Mouse (Mus musculus): ENCODE measurements around the gene AY074887. TPM values are rescaled to one million over a fixed set of nuclear protein-coding genes. Genes with fewer than 3 reads are reported as not detected.

The AY074887 gene
- polyA plus RNA-seq, 1 experiment, result not detected

DNA sequence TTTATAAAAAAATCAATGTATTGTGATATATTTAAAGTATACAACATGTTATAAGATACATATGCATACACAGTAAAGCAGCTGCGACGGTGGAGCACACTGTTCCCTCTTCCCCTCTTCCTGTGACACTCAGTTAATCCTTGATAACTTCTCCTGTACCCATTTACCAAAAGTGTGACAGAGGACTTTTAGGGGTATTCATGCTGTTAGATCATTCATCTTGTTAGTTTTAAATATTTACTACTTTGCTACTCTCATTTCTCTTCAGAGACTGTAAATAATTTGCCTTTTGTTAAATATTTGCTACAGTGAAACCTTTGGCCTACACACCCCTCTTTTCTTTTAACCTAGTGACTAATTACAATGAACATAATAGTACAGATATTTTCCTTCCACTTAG is 18.4 kb downstream of the AY074887 start:
- 58% methylated on average over 2 of the region's 2 CpGs for WGBS
- H3K4me3 ChIP-seq (ENCODE audit: low read depth, low read length), result no peak overlapping the region
- H3K27ac ChIP-seq (ENCODE audit: insufficient read depth, low read depth, low read length), result no peak overlapping the region
- TF ChIP-seq POLR2A (IDR thresholded peaks at IDR 0.05; ENCODE audit: low read depth, low read length), result no peak
- TF ChIP-seq CTCF (IDR thresholded peaks at IDR 0.05; ENCODE audit: extremely low read depth, insufficient read length, insufficient replicate concordance, low read depth, low read length), result no peak
- no peaks in the 10 kb centered on the region for H3K36me3 ChIP-seq (ENCODE audit: control insufficient read depth, insufficient read depth, low read length)
- H3K4me1 ChIP-seq (ENCODE audit: control insufficient read depth, insufficient read depth, insufficient read length, low read length), result 0 out of 2 replicates have a peak, but pooled peaks cover 2% of the 10 kb centered on the region
- H3K27me3 ChIP-seq (ENCODE audit: control insufficient read depth, insufficient read depth, low read length), result no peaks in the 10 kb centered on the region; the same call in 1 of the 2 replicates

DNA sequence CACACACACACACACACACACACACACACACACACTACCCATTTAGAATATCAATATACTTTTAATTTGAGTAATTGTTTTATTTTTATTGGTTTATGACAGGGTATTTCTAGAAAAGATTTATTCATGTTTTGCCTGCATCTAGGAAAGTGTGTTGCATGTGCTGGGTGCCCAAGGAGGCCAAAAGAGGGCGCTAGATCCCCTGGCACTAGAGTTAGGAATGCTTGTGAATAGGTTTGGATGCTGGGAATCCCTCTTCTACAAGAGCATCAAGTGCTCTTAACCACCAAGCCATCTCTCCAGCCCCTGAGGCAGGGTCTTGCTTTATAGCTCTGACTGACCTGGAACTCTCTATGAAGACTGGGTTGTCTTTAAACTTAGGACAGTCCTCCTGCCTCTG is 19.0 kb downstream of the AY074887 start:
- no peak overlapping the region for H3K4me3 ChIP-seq (ENCODE audit: low read depth, low read length)
- no peaks in the 10 kb centered on the region for H3K36me3 ChIP-seq (ENCODE audit: control insufficient read depth, insufficient read depth, low read length)
- no peaks in the 10 kb centered on the region; the same call in 1 of the 2 replicates for H3K27me3 ChIP-seq (ENCODE audit: control insufficient read depth, insufficient read depth, low read length)
- WGBS, result 32% methylated on average over 1 of the region's 1 CpGs
- peak; percentile 45; the same call in 1 of the 2 replicates for TF ChIP-seq CTCF (IDR thresholded peaks at IDR 0.05; ENCODE audit: extremely low read depth, insufficient read length, insufficient replicate concordance, low read depth, low read length)
- no peak for TF ChIP-seq POLR2A (IDR thresholded peaks at IDR 0.05; ENCODE audit: low read depth, low read length)
- no peak overlapping the region for H3K27ac ChIP-seq (ENCODE audit: insufficient read depth, low read depth, low read length)
- 0 out of 2 replicates have a peak, but pooled peaks cover 2% of the 10 kb centered on the region for H3K4me1 ChIP-seq (ENCODE audit: control insufficient read depth, insufficient read depth, insufficient read length, low read length)

DNA sequence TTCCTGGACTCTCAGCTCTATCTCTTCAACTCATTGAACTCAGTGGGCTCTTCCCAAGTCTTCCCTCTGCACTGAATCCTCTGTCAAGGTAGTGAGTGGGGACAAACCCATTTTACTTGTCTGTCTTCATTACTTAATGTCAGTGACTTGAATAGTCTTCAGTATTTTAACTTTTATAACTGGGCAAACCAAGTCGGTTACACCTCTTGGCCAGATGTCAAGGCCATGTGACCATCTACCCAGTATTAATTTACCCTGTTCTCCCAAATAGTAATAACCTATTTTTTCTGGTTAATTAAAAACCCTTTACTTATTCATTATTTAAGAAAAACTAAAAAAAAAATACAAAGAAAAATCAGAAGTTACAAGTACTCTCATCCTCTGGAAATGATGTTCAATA is 20.1 kb downstream of the AY074887 start:
- WGBS, result 51% methylated on average over 1 of the region's 1 CpGs
- Histone ChIP-seq H3K4me1 (ENCODE audit: control insufficient read depth, insufficient read depth, insufficient read length, low read length) (0 out of 2 replicates have a peak, but pooled peaks cover 2% of the 10 kb centered on the region), H3K27me3 (ENCODE audit: control insufficient read depth, insufficient read depth, low read length) (no peaks in the 10 kb centered on the region; the same call in 1 of the 2 replicates), H3K4me3 (ENCODE audit: low read depth, low read length) (no peak overlapping the region), H3K36me3 (ENCODE audit: control insufficient read depth, insufficient read depth, low read length) (no peaks in the 10 kb centered on the region), H3K27ac (ENCODE audit: insufficient read depth, low read depth, low read length) (no peak overlapping the region)
- TF ChIP-seq CTCF (IDR thresholded peaks at IDR 0.05; ENCODE audit: extremely low read depth, insufficient read length, insufficient replicate concordance, low read depth, low read length) (no peak), POLR2A (IDR thresholded peaks at IDR 0.05; ENCODE audit: low read depth, low read length) (no peak)

DNA sequence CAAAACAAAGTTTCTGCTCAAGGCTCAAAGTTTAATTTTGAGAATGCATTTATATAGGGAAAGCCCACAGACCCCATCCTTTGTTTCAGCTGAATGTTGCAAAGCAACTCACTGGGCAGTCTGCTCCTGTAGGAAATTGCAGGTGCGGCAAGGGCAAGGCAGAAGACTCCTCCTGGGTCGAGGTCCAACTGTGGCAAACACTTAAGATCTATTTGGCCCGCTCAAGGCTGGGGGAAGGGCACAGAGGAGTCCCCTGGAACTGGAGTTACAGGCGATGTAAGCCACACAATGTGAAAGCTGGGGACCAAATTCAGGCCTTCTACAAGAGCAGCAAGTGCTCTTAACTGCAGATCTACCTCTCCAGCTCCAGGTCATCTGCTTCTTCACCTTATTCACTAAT is 30.9 kb downstream of the AY074887 start:
- 16% methylated on average over 4 of the region's 4 CpGs for WGBS
- Histone ChIP-seq H3K27me3 (ENCODE audit: control insufficient read depth, insufficient read depth, low read length) (no peaks in the 10 kb centered on the region), H3K4me3 (ENCODE audit: low read depth, low read length) (no peak overlapping the region), H3K36me3 (ENCODE audit: control insufficient read depth, insufficient read depth, low read length) (no peaks in the 10 kb centered on the region), H3K27ac (ENCODE audit: insufficient read depth, low read depth, low read length) (no peak overlapping the region), H3K4me1 (ENCODE audit: control insufficient read depth, insufficient read depth, insufficient read length, low read length) (peaks cover 13% of the 10 kb centered on the region)
- no peak for TF ChIP-seq POLR2A (IDR thresholded peaks at IDR 0.05; ENCODE audit: low read depth, low read length)

DNA sequence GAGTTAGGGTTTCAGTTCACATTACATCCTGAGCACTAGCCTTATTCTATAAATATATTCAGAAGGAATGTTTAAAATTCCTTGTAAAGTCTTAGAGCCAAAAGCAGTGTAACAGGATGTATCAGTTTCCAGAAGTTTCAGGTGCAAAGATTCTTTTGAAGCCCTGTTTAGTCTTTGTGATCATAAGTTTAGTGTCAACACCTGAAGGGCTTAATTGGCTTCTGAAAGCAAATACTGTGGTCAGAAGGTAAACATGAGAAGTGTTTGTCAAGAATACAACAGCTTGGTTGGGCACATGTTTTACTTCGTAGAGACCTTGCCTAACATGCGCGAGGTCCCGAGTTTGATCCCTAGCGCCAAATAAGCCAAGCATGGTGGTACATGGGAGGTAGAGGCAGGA is 32.0 kb downstream of the AY074887 start:
- WGBS, result 85% methylated on average over 5 of the region's 5 CpGs
- H3K36me3 ChIP-seq (ENCODE audit: control insufficient read depth, insufficient read depth, low read length), result no peaks in the 10 kb centered on the region
- H3K4me3 ChIP-seq (ENCODE audit: low read depth, low read length), result no peak overlapping the region
- H3K27me3 ChIP-seq (ENCODE audit: control insufficient read depth, insufficient read depth, low read length), result no peaks in the 10 kb centered on the region
- no peak for TF ChIP-seq POLR2A (IDR thresholded peaks at IDR 0.05; ENCODE audit: low read depth, low read length)
- peaks cover 13% of the 10 kb centered on the region for H3K4me1 ChIP-seq (ENCODE audit: control insufficient read depth, insufficient read depth, insufficient read length, low read length)
- H3K27ac ChIP-seq (ENCODE audit: insufficient read depth, low read depth, low read length), result no peak overlapping the region

DNA sequence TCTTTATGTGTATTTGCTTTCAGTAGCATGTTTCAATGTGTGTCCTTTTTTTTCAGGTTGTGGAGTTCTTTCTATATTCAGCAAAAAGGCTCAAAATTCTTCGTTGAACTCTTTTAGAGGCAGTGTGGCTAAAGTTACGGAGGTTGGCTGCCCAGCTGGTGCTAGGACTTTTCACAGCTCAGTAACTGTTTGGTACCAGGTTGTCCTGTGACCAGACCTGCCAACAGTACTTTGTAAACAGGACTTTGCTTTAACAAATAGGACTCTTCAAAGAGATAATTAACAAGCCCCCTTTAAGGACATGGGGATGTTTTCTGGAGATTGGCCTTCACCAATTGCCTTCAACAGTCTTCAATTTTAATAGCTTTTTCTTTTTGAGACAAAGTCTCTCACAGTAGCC is 32.6 kb downstream of the AY074887 start:
- Histone ChIP-seq H3K4me3 (ENCODE audit: low read depth, low read length) (no peak overlapping the region), H3K27me3 (ENCODE audit: control insufficient read depth, insufficient read depth, low read length) (no peaks in the 10 kb centered on the region), H3K36me3 (ENCODE audit: control insufficient read depth, insufficient read depth, low read length) (no peaks in the 10 kb centered on the region), H3K27ac (ENCODE audit: insufficient read depth, low read depth, low read length) (no peak overlapping the region), H3K4me1 (ENCODE audit: control insufficient read depth, insufficient read depth, insufficient read length, low read length) (peaks cover 13% of the 10 kb centered on the region)
- TF ChIP-seq CTCF (IDR thresholded peaks at IDR 0.05; ENCODE audit: extremely low read depth, insufficient read length, insufficient replicate concordance, low read depth, low read length) (no peak), POLR2A (IDR thresholded peaks at IDR 0.05; ENCODE audit: low read depth, low read length) (no peak)
- WGBS, result 68% methylated on average over 2 of the region's 2 CpGs

DNA sequence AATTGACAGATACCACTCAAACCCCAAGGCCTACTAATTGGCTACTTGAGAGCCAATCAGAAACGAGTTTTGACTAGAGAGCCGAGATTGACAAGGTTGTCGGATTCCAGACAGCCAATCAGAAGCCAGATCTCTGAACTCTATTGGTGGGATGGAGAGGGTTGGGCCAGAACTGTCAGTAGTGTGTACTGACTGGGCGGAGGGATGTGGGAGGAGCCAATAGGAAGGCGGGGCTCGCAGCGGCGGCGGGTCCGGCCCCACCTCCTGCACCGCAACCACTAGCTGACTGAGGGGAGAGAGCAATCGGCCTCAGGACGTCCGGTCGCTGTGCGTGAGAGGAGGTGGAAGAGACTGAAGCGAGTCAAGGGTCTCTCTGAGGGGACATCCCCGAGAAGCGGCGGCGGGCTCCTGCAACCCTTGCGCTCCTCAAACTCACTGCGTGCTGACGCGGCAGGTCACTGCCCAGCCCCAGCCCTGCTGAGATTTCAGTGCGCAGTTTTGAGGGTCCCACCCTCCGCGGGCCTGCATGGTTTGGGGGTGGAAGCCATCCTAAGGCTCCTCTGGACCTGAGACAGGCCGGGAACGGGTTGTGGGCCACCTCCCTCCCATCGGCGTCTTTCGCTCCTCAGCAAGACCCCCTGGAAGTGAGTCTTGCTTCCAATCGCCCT is 33.7 kb downstream of the AY074887 start, which contains the start of gene Hykk:
TSS of gene Hykk (plus strand) at position 274 of the 668 bp plus-strand sequence.
- Histone ChIP-seq H3K36me3 (ENCODE audit: control insufficient read depth, insufficient read depth, low read length) (no peaks in the 10 kb centered on the region), H3K4me3 (ENCODE audit: low read depth, low read length) (peak within 1 kb of the TSS; percentile 82), H3K27ac (ENCODE audit: insufficient read depth, low read depth, low read length) (no peak within 1 kb of the TSS), H3K4me1 (ENCODE audit: control insufficient read depth, insufficient read depth, insufficient read length, low read length) (peaks cover 13% of the 10 kb centered on the region), H3K27me3 (ENCODE audit: control insufficient read depth, insufficient read depth, low read length) (no peaks in the 10 kb centered on the region)
- TF ChIP-seq CTCF (IDR thresholded peaks at IDR 0.05; ENCODE audit: extremely low read depth, insufficient read length, insufficient replicate concordance, low read depth, low read length) (no peak), POLR2A (IDR thresholded peaks at IDR 0.05; ENCODE audit: low read depth, low read length) (peak; percentile 15; the same call in 1 of the 2 replicates)
- WGBS, result 2% methylated on average over 34 of the region's 34 CpGs
